Mouse (Mus musculus): ENCODE measurements around the gene Gm8947. TPM values are rescaled to one million over a fixed set of nuclear protein-coding genes. Genes with fewer than 3 reads are reported as not detected.
"Not testable (repeated sequence)": the region's sequence is repeated elsewhere in the genome, so short reads cannot be mapped to it uniquely, and the experiment has no call there.

The Gm8947 gene
- polyA plus RNA-seq, 1 experiment from 2014 or later, result not detected

GRCm38 (mm10) chr1:151167297-151168047 is 24.7 kb upstream of the Gm8947 start:
- WGBS, result 25% methylated on average over 12 of the region's 12 CpGs
- no peaks in the 10 kb centered on the region for H3K27me3 ChIP-seq (ENCODE audit: low read depth, poor library complexity, severe bottlenecking)
- H3K27ac ChIP-seq, result peak overlapping the region; percentile 71
- DNase-seq (ENCODE audit: low spot score), result no peak
- H3K4me3 ChIP-seq, result no peak overlapping the region
- peaks cover 24% of the 10 kb centered on the region for H3K4me1 ChIP-seq
- H3K9me3 ChIP-seq (replicated peaks), result no peaks in the 10 kb centered on the region
- H3K36me3 ChIP-seq, result no peaks in the 10 kb centered on the region

- Histone ChIP-seq H3K27ac (no peak overlapping the region), H3K9me3 (replicated peaks) (no peaks in the 10 kb centered on the region), H3K4me3 (no peak overlapping the region), H3K36me3 (no peaks in the 10 kb centered on the region), H3K4me1 (peaks cover 24% of the 10 kb centered on the region), H3K27me3 (ENCODE audit: low read depth, poor library complexity, severe bottlenecking) (no peaks in the 10 kb centered on the region)
- DNase-seq (ENCODE audit: low spot score), result no peak
- WGBS, result 79% methylated on average over 3 of the region's 3 CpGs
Observed at GRCm38 (mm10) chr1:151168637-151169036, 23.5 kb upstream of the Gm8947 start.

DNA sequence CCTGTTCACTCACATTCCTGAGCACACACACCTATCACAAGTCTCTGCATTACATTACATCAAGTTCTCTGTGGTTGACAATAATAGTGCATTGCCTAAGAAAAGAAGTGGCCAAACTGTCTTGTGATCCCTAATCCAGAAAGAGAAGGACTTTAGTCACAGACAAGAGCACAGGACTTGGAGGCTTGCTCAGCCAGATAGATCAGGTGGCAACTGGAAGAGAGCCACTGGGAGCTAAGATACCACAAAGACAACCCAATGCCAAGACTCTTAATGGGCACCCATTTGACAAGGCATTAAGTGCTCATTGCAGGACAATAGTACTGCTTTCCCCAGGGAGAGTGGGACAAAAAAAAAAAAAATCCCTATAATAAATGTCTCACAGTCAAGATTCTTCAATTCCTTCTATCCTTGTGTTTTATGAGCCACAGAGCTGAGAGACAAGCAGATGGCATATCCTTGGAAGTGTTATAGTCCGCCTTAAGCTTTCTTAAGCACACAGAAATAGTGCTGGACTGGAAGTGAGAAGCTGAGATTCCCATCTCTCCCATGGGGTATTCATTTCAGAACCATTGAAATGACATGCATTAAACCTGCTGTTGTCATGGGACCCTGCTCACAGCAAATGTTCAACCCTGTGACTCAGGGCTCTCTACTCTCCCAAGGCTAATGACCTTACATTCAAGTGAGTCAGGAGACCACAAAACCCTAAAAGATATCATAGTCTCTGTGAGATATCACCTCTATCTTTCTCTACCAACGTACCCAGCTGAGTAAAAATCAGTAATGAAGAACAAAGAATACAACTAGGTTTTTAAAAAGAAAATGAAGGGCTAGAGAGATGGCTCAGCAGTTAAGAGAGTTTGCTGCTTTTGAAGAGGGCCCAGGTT is 20.4 kb upstream of the Gm8947 start:
- Histone ChIP-seq H3K27ac (no peak overlapping the region), H3K36me3 (no peaks in the 10 kb centered on the region), H3K27me3 (ENCODE audit: low read depth, poor library complexity, severe bottlenecking) (no peaks in the 10 kb centered on the region), H3K9me3 (replicated peaks) (no peaks in the 10 kb centered on the region), H3K4me1 (peaks cover 13% of the 10 kb centered on the region), H3K4me3 (no peak overlapping the region)
- WGBS, result 92% methylated on average over 2 of the region's 2 CpGs
- no peak for DNase-seq (ENCODE audit: low spot score)

DNA sequence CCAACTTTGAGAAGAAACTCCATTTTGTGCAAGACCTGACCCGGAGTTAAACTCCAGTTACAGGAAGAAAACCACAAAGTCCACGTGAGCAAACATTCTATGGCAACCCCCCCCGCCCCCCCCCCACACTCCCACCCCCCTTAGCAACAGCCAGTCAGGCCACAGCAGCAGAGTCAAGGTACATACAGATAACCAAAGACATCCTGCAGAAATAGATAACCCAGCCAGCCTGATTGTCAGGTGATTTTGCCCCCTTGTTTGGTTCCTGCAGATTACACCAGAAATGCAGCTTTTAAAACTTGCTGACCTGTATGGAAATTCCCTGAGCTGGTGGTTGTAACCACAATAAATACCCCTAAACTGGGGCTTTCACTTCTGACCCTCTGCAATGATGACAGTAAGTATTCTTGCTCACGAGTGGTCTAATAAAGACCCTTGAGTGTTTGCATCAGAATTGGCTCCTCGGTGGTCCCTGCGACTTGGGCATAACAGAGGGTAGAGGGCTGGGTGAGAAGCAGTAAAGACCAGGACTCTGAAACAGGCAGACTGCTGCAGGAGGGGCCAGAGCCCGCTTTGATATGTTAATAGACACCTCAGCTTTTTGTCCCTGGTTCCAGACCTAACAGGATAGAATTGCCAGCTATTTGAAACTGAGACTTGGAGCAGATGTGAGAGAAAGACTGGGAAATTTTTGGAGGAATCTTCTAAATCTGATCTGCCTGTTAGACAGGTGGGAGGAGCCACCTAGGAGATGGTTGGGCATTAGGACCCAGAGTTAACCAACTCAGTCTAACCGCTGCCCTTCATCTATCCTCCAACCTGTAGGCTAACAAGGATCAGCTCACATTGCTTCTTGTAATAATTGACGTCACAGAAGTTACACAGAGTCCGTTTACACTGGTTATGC is 14.9 kb upstream of the Gm8947 start:
- Histone ChIP-seq H3K4me3 (peak overlapping the region; percentile 43), H3K9me3 (replicated peaks) (no peaks in the 10 kb centered on the region), H3K4me1 (peaks cover 16% of the 10 kb centered on the region), H3K36me3 (no peaks in the 10 kb centered on the region), H3K27ac (peak overlapping the region; percentile 59; the same call in 1 of the 2 replicates), H3K27me3 (ENCODE audit: low read depth, poor library complexity, severe bottlenecking) (no peaks in the 10 kb centered on the region)
- WGBS, result 12% methylated on average over 10 of the region's 10 CpGs
- no peak for DNase-seq (ENCODE audit: low spot score)

- H3K4me3 ChIP-seq, result peak overlapping the region; percentile 43
- no peaks in the 10 kb centered on the region for H3K27me3 ChIP-seq (ENCODE audit: low read depth, poor library complexity, severe bottlenecking)
- peaks cover 16% of the 10 kb centered on the region for H3K4me1 ChIP-seq
- peak overlapping the region; percentile 59; the same call in 1 of the 2 replicates for H3K27ac ChIP-seq
- H3K36me3 ChIP-seq, result no peaks in the 10 kb centered on the region
- WGBS, result 22% methylated on average over 4 of the region's 4 CpGs
- DNase-seq (ENCODE audit: low spot score), result peak; percentile 34
- no peaks in the 10 kb centered on the region for H3K9me3 ChIP-seq (replicated peaks)
Observed at GRCm38 (mm10) chr1:151177937-151178271, 14.3 kb upstream of the Gm8947 start.

- DNase-seq (ENCODE audit: low spot score), result no peak
- H3K4me1 ChIP-seq, result peaks cover 16% of the 10 kb centered on the region
- no peaks in the 10 kb centered on the region for H3K36me3 ChIP-seq
- H3K27ac ChIP-seq, result no peak overlapping the region
- H3K27me3 ChIP-seq (ENCODE audit: low read depth, poor library complexity, severe bottlenecking), result no peaks in the 10 kb centered on the region
- 44% methylated on average over 2 of the region's 2 CpGs for WGBS
- H3K9me3 ChIP-seq (replicated peaks), result no peaks in the 10 kb centered on the region
- H3K4me3 ChIP-seq, result no peak overlapping the region
Observed at GRCm38 (mm10) chr1:151178505-151179083, 13.6 kb upstream of the Gm8947 start.

DNA sequence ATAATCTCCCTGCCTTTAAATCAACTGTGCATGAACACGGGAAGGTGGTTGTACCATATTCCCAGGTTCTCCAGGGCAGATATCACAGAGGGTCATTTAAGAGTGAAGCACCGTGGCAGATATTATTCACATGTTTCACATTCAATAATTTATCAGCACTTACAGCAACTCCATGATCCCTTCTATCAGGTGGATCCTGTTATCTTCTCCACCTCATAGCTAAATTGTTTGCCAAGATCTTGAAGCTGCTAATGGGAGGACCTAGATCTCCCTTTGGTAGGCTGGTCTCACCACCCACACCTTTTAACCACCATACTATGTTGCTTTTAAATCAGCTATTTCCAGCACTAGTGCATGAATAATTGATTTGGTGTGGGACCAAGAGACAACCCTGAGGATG is 12.0 kb upstream of the Gm8947 start:
- no peak for DNase-seq (ENCODE audit: low spot score)
- Histone ChIP-seq H3K27me3 (ENCODE audit: low read depth, poor library complexity, severe bottlenecking) (no peaks in the 10 kb centered on the region), H3K36me3 (no peaks in the 10 kb centered on the region), H3K4me1 (peaks cover 16% of the 10 kb centered on the region), H3K27ac (no peak overlapping the region), H3K9me3 (replicated peaks) (no peaks in the 10 kb centered on the region), H3K4me3 (no peak overlapping the region)
- WGBS, result 95% methylated on average over 2 of the region's 2 CpGs

- no CpG with 5 or more reads among the region's 7 CpGs for WGBS
- not testable (repeated sequence) for H3K27ac ChIP-seq; H3K36me3 ChIP-seq; H3K27me3 ChIP-seq (ENCODE audit: low read depth, poor library complexity, severe bottlenecking); H3K4me1 ChIP-seq; DNase-seq (ENCODE audit: low spot score); H3K9me3 ChIP-seq (replicated peaks); H3K4me3 ChIP-seq
Observed at GRCm38 (mm10) chr1:151182266-151182665, 9.9 kb upstream of the Gm8947 start, which contains the start of gene Gm47985. TSS of gene Gm47985 (plus strand) at chr1:151182537.

- H3K9me3 ChIP-seq (replicated peaks); DNase-seq (ENCODE audit: low spot score); H3K27ac ChIP-seq; H3K36me3 ChIP-seq; H3K4me3 ChIP-seq; H3K27me3 ChIP-seq (ENCODE audit: low read depth, poor library complexity, severe bottlenecking); H3K4me1 ChIP-seq: not testable (repeated sequence)
- WGBS, result 81% methylated on average over 3 of the region's 3 CpGs
Observed at GRCm38 (mm10) chr1:151186186-151186585, 6.0 kb upstream of the Gm8947 start.

DNA sequence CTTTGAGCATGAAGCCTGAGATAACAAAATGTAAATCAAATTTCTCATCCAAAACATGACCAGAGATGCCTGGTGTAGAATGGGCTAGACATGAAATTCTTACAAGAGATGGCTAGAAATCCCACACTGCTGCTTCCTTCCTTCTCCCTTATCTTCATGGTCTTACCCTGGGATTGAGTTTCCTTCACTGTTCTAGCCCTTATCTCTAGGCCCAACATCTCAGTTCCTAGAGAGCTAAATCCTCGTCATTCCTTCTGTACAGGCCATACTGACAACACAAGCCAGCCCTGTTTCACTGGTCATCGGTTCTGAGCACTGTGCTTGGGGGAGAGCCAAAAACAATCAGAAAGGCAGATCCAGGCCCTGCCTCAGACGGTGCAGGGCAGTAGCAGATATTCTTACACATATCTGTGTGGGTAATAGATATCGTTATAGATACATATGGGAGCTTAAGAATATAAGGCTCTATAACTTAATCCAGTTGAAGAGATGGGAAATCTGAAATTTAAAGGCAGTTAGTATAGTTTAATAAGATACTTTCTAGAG is 5.2 kb upstream of the Gm8947 start:
- not testable (repeated sequence) for DNase-seq (ENCODE audit: low spot score); H3K9me3 ChIP-seq (replicated peaks); H3K36me3 ChIP-seq; H3K27ac ChIP-seq; H3K27me3 ChIP-seq (ENCODE audit: low read depth, poor library complexity, severe bottlenecking); H3K4me3 ChIP-seq; H3K4me1 ChIP-seq
- 89% methylated on average over 4 of the region's 4 CpGs for WGBS

GRCm38 (mm10) chr1:151188469-151188868 is 3.7 kb upstream of the Gm8947 start:
- Histone ChIP-seq H3K4me1 (no peaks in the 10 kb centered on the region), H3K36me3 (no peaks in the 10 kb centered on the region), H3K4me3 (no peak overlapping the region), H3K27ac (no peak overlapping the region), H3K9me3 (replicated peaks) (no peaks in the 10 kb centered on the region), H3K27me3 (ENCODE audit: low read depth, poor library complexity, severe bottlenecking) (no peaks in the 10 kb centered on the region)
- no peak for DNase-seq (ENCODE audit: low spot score)
- 89% methylated on average over 4 of the region's 4 CpGs for WGBS

DNA sequence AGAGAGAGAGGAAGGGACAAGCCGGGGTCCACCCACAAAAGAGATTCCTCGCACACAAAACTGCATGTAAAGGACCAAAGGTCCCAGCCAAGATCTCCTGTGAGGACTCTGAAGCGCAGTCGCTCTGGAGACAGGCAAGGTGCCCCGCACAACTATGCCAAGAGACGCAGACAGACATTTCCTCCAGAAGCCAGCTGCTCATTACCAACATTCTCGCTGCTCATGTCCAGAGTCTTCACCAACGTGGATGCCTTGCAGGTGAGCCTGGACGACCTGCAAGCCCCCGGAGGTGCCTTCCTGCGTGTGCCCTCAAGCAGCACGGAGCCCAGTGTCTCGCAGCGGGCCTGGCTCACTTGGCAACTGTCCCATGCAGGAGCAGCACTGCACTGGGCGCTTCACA is 563 bp downstream of the Gm8947 start:
- H3K4me1 ChIP-seq; H3K4me3 ChIP-seq; H3K9me3 ChIP-seq (replicated peaks); H3K27ac ChIP-seq; H3K27me3 ChIP-seq (ENCODE audit: low read depth, poor library complexity, severe bottlenecking); DNase-seq (ENCODE audit: low spot score); H3K36me3 ChIP-seq: not testable (repeated sequence)
- WGBS, result 95% methylated on average over 15 of the region's 15 CpGs
